Mouse (Mus musculus) mesoderm, embryonic 11.5 days (tissue): Measurements from ENCODE around the gene Slc5a6.
"Not testable (repeated sequence)": the region's sequence is repeated elsewhere in the genome, so short reads cannot be mapped to it uniquely, and the experiment has no call there.

ENCODE experiments used
- DNase-seq: peaks from one replicate; pipeline ENCODE4 v3.0.0-alpha.2; 2012; ENCODE audit warnings: low read depth, low spot score

Slc5a6 gene

GRCm38 (mm10) chr5:31069810-31070209 is 21.1 kb upstream of the Slc5a6 start:
- DNase-seq = no peak

- peak; percentile 16 for DNase-seq
Measured at GRCm38 (mm10) chr5:31055216-31056140, 6.8 kb upstream of the Slc5a6 start.

GRCm38 (mm10) chr5:31054261-31055215 is 5.8 kb upstream of the Slc5a6 start, which contains the start of gene Cad:
Gene Cad (plus strand): TSS chr5:31054780.
- peak; percentile 93 for DNase-seq

- not testable (repeated sequence) for DNase-seq
Measured at GRCm38 (mm10) chr5:31053728-31054127, 5.0 kb upstream of the Slc5a6 start.

GRCm38 (mm10) chr5:31050427-31050826 is 1.7 kb upstream of the Slc5a6 start:
- DNase-seq = no peak

GRCm38 (mm10) chr5:31047848-31048762 is 619 bp downstream of the Slc5a6 start, which contains the start of gene Atraid:
Gene Atraid (plus strand): TSS chr5:31048312.
- peak; percentile 99 for DNase-seq

GRCm38 (mm10) chr5:31047074-31047473 is 1.6 kb downstream of the Slc5a6 start:
- no peak for DNase-seq

- DNase-seq = no peak
Measured at GRCm38 (mm10) chr5:31046416-31046815, 2.3 kb downstream of the Slc5a6 start.

- no peak for DNase-seq
Measured at GRCm38 (mm10) chr5:31038171-31038845, 10.4 kb downstream of the Slc5a6 start.

- DNase-seq = not testable (repeated sequence)
Measured at GRCm38 (mm10) chr5:31036556-31036955, 12.2 kb downstream of the Slc5a6 start.

- no peak for DNase-seq
Measured at GRCm38 (mm10) chr5:31034669-31035068, 14.1 kb downstream of the Slc5a6 start.

GRCm38 (mm10) chr5:31031508-31031907 is 17.2 kb downstream of the Slc5a6 start:
- no peak for DNase-seq

GRCm38 (mm10) chr5:31030926-31031325 is 17.8 kb downstream of the Slc5a6 start:
- DNase-seq = no peak

GRCm38 (mm10) chr5:31024641-31025040 is 24.1 kb downstream of the Slc5a6 start:
- DNase-seq = no peak

- DNase-seq = peak; percentile 20
Measured at GRCm38 (mm10) chr5:31023254-31023653, 25.5 kb downstream of the Slc5a6 start.

- DNase-seq = no peak
Measured at GRCm38 (mm10) chr5:31022690-31023089, 26.0 kb downstream of the Slc5a6 start.

- DNase-seq = not testable (repeated sequence)
Measured at GRCm38 (mm10) chr5:31021790-31022189, 26.9 kb downstream of the Slc5a6 start.

- DNase-seq = no peak
Measured at GRCm38 (mm10) chr5:31015913-31016312, 32.8 kb downstream of the Slc5a6 start.

GRCm38 (mm10) chr5:31012737-31013136 is 36.0 kb downstream of the Slc5a6 start:
- no peak for DNase-seq

GRCm38 (mm10) chr5:31004184-31004583 is 44.5 kb downstream of the Slc5a6 start:
- DNase-seq = peak; percentile 91
